Mouse (Mus musculus): ENCODE results near the gene Fam110a.

Gene Fam110a

GRCm38 (mm10) chr2:151979470-151980354 lies at the start of gene Fam110a:
Gene Fam110a (minus strand): TSS chr2:151980219.
- DNase-seq (ENCODE audit: low read depth, low spot score) = peak; percentile 74

GRCm38 (mm10) chr2:152029252-152030082 lies 49.4 kb upstream of the Fam110a start:
- DNase-seq (ENCODE audit: low read depth, low spot score) = peak; percentile 94

GRCm38 (mm10) chr2:152024883-152025422 lies 44.9 kb upstream of the Fam110a start:
- no peak for DNase-seq (ENCODE audit: low read depth, low spot score)

- DNase-seq (ENCODE audit: low read depth, low spot score) = peak; percentile 70
These were observed 42.0 kb upstream of the Fam110a start for GRCm38 (mm10) chr2:152022022-152022421.

GRCm38 (mm10) chr2:152020255-152020654 lies 40.2 kb upstream of the Fam110a start:
- peak; percentile 71 for DNase-seq (ENCODE audit: low read depth, low spot score)

- DNase-seq (ENCODE audit: low read depth, low spot score) = no peak
These were observed 36.6 kb upstream of the Fam110a start for GRCm38 (mm10) chr2:152016666-152017065.

- DNase-seq (ENCODE audit: low read depth, low spot score) = peak; percentile 71
These were observed 36.0 kb upstream of the Fam110a start for GRCm38 (mm10) chr2:152015997-152016396.

GRCm38 (mm10) chr2:152012701-152013100 lies 32.7 kb upstream of the Fam110a start:
- peak; percentile 85 for DNase-seq (ENCODE audit: low read depth, low spot score)

- peak; percentile 93 for DNase-seq (ENCODE audit: low read depth, low spot score)
These were observed 32.2 kb upstream of the Fam110a start for GRCm38 (mm10) chr2:152012222-152012621.

GRCm38 (mm10) chr2:152011724-152012123 lies 31.7 kb upstream of the Fam110a start:
- DNase-seq (ENCODE audit: low read depth, low spot score) = peak; percentile 88

- DNase-seq (ENCODE audit: low read depth, low spot score) = no peak
These were observed 30.6 kb upstream of the Fam110a start for GRCm38 (mm10) chr2:152010661-152011060.

- DNase-seq (ENCODE audit: low read depth, low spot score) = no peak
These were observed 30.2 kb upstream of the Fam110a start for GRCm38 (mm10) chr2:152010251-152010650.

- DNase-seq (ENCODE audit: low read depth, low spot score) = no peak
These were observed 29.2 kb upstream of the Fam110a start for GRCm38 (mm10) chr2:152009061-152009779.

- DNase-seq (ENCODE audit: low read depth, low spot score) = no peak
These were observed 27.8 kb upstream of the Fam110a start for GRCm38 (mm10) chr2:152007783-152008182.

GRCm38 (mm10) chr2:152002529-152002928 lies 22.5 kb upstream of the Fam110a start:
- DNase-seq (ENCODE audit: low read depth, low spot score) = no peak

GRCm38 (mm10) chr2:152000735-152001134 lies 20.7 kb upstream of the Fam110a start:
- DNase-seq (ENCODE audit: low read depth, low spot score) = no peak

GRCm38 (mm10) chr2:152000291-152000679 lies 20.3 kb upstream of the Fam110a start:
- DNase-seq (ENCODE audit: low read depth, low spot score) = no peak

- DNase-seq (ENCODE audit: low read depth, low spot score) = peak; percentile 57
These were observed 19.8 kb upstream of the Fam110a start for GRCm38 (mm10) chr2:151999669-152000290.

- no peak for DNase-seq (ENCODE audit: low read depth, low spot score)
These were observed 18.9 kb upstream of the Fam110a start for GRCm38 (mm10) chr2:151998932-151999331.

- DNase-seq (ENCODE audit: low read depth, low spot score) = no peak
These were observed 18.5 kb upstream of the Fam110a start for GRCm38 (mm10) chr2:151998505-151998899.
